In the genomic region with DNA sequence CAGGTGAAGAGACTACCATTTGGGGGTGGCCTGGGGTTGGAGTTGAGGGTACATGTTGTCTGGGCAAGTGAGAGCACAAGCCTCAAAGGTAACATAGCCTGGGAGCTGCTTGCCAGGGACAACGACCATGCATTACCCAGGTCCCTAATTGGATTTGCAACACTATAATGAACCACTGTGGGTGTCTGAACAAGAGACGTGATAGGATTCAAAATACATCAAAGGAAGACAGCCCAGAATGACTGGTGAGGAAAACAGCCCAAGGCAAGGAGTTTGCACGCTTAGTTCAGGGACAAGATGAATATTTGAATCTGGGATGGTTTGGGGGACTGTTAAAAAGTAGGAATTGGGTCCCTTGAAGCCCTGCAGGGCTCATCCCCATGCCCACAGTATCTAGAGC, we compare ENCODE assay signal across 21 mouse cellular contexts.
DNase-seq lines count a peak whose midpoint lies in the region; ATAC-seq and TF ChIP-seq lines count a peak whose summit lies in the region.
"Had no signal": no experiment of that assay in that cellular context is flagged by ENCODE, and none has a peak within 500 bp of the region (broad histone marks: within the 10 kb centered on the region; RNA-seq: fewer than 3 reads in every experiment).

No protein-coding gene starts in this region.

- no peak overlapping the region for H3K4me2 ChIP-seq in hindbrain, embryonic 16.5 days (ENCODE audit: low read length)
- no peak overlapping the region for H3K4me2 ChIP-seq in hindbrain, embryonic 13.5 days
- H3K4me2 ChIP-seq in midbrain, embryonic 15.5 days: no peak overlapping the region
- H3K4me2 ChIP-seq: forebrain, embryonic 13.5 days; heart, embryonic 11.5 days; hindbrain, embryonic 12.5 days had no signal

- no peak overlapping the region for H3K9ac ChIP-seq in hindbrain, embryonic 16.5 days (ENCODE audit: low read depth, low read length)
- H3K9ac ChIP-seq in hindbrain, embryonic 13.5 days: no peak overlapping the region
- H3K9ac ChIP-seq in midbrain, embryonic 15.5 days: no peak overlapping the region
- H3K9ac ChIP-seq: forebrain, embryonic 13.5 days; hindbrain, embryonic 12.5 days had no signal

- no peaks in the 10 kb centered on the region for H3K9me3 ChIP-seq in hindbrain, embryonic 16.5 days (ENCODE audit: control insufficient read depth, low read length)
- no peaks in the 10 kb centered on the region for H3K9me3 ChIP-seq in hindbrain, embryonic 13.5 days
- H3K9me3 ChIP-seq in midbrain, embryonic 15.5 days: no peaks in the 10 kb centered on the region
- H3K9me3 ChIP-seq: forebrain, embryonic 10.5 days; forebrain, embryonic 13.5 days; hindbrain, embryonic 12.5 days had no signal

- DNase-seq in brain, embryonic 14.5 days (ENCODE audit: low read depth): peak; percentile 69
- DNase-seq in right cerebral cortex, postnatal 14 days: no peak
- no peak for DNase-seq in right cerebral cortex, postnatal 36 days (ENCODE audit: low spot score in 2 of 2)
- DNase-seq: adrenal gland, adult 8-10 months; adrenal gland, postnatal 25 days; cerebellum, adult 18-20 months; cerebellum, adult 9-10 months; cerebellum, postnatal 14 days; gastrocnemius, adult 2 months; gastrocnemius, postnatal 14 days; heart, adult 11 months had no signal

- H3K4me1 ChIP-seq in hindbrain, embryonic 16.5 days (ENCODE audit: control insufficient read depth, insufficient read depth, low read depth, low read length): peaks cover 13% of the 10 kb centered on the region
- H3K4me1 ChIP-seq in hindbrain, embryonic 13.5 days (replicated peaks): peaks cover 32% of the 10 kb centered on the region
- H3K4me1 ChIP-seq in midbrain, embryonic 15.5 days: peaks cover 15% of the 10 kb centered on the region; the same call in 1 of the 2 replicates

- TF ChIP-seq CTCF in brain, embryonic 14.5 days (IDR thresholded peaks at IDR 0.05; ENCODE audit: borderline replicate concordance, extremely low read depth, insufficient read depth, insufficient read length): no peak

- no peak overlapping the region for H3K27ac ChIP-seq in hindbrain, embryonic 16.5 days (ENCODE audit: low read depth, low read length)
- H3K27ac ChIP-seq in hindbrain, embryonic 13.5 days: no peak overlapping the region
- no peak overlapping the region for H3K27ac ChIP-seq in midbrain, embryonic 15.5 days
- H3K27ac ChIP-seq: forebrain, embryonic 10.5 days; forebrain, embryonic 13.5 days; gastrocnemius, adult 2 months; hindbrain, embryonic 12.5 days; hindbrain, postnatal 0 days had no signal

- TF ChIP-seq POLR2A in brain, embryonic 14.5 days (IDR thresholded peaks at IDR 0.05; ENCODE audit: borderline replicate concordance, extremely low read depth, insufficient read depth, insufficient read length, poor library complexity, severe bottlenecking): no peak

- no peak overlapping the region for H3K4me3 ChIP-seq in hindbrain, embryonic 16.5 days (ENCODE audit: low read length)
- no peak overlapping the region for H3K4me3 ChIP-seq in hindbrain, embryonic 13.5 days
- no peak overlapping the region for H3K4me3 ChIP-seq in midbrain, embryonic 15.5 days
- H3K4me3 ChIP-seq: forebrain, embryonic 10.5 days; forebrain, embryonic 13.5 days; gastrocnemius, adult 2 months; hindbrain, embryonic 12.5 days had no signal

- H3K36me3 ChIP-seq in hindbrain, embryonic 16.5 days (ENCODE audit: control insufficient read depth, insufficient read depth, low read length): no peaks in the 10 kb centered on the region
- H3K36me3 ChIP-seq in hindbrain, embryonic 13.5 days: no peaks in the 10 kb centered on the region
- no peaks in the 10 kb centered on the region for H3K36me3 ChIP-seq in midbrain, embryonic 15.5 days (replicated peaks)
- H3K36me3 ChIP-seq: forebrain, embryonic 10.5 days; hindbrain, embryonic 12.5 days had no signal

- WGBS in hindbrain, embryonic 16.5 days: 39% methylated on average over 3 of the region's 3 CpGs
- 32% methylated on average over 3 of the region's 3 CpGs for WGBS in hindbrain, embryonic 13.5 days
- 10% methylated on average over 3 of the region's 3 CpGs for WGBS in midbrain, embryonic 15.5 days

- ATAC-seq in hindbrain, embryonic 16.5 days: 0 out of 2 replicates have a peak, but pooled peaks have one; percentile 27
- no peak for ATAC-seq in hindbrain, embryonic 13.5 days (ENCODE audit: low FRiP score)
- ATAC-seq in midbrain, embryonic 15.5 days (replicated peaks): peak; percentile 50
- ATAC-seq: activated CD4-positive, CD25-positive, alpha-beta regulatory T cell, adult 4 months; forebrain, embryonic 13.5 days; forebrain, embryonic 16.5 days; hindbrain, postnatal 0 days had no signal

- no peaks in the 10 kb centered on the region for H3K27me3 ChIP-seq in hindbrain, embryonic 16.5 days (replicated peaks; ENCODE audit: control insufficient read depth, insufficient read depth, low read length)
- no peaks in the 10 kb centered on the region for H3K27me3 ChIP-seq in hindbrain, embryonic 13.5 days
- no peaks in the 10 kb centered on the region; the same call in none of the 2 replicates for H3K27me3 ChIP-seq in midbrain, embryonic 15.5 days (replicated peaks)
- H3K27me3 ChIP-seq: forebrain, embryonic 13.5 days; hindbrain, embryonic 12.5 days had no signal
